Mouse (Mus musculus) hindbrain, embryonic 12.5 days (tissue): ENCODE measurements at regions not wholly inside any gene's neighbourhood (a gene's known extent, or its start where the extent isn't known, plus 50 kb on each side); places are given as distances from the start of the nearest gene placed in this dataset.

ENCODE experiments used
- ATAC-seq: fragments of 200-750 bp; cut with Nextera tagmentation; 2 replicates; pipeline ENCODE4 v1.8.0; 2017; ENCODE audit warnings: moderate TSS enrichment; ENCODE audit not compliant: low FRiP score
- H3K27ac ChIP-seq: fragments of 300-500 bp; sonication (generic); 2 replicates; pipeline ENCODE4 v1.5.1; 2016; ENCODE audit warnings: mild to moderate bottlenecking
- H3K27me3 ChIP-seq: fragments of 300-500 bp; sonication (generic); 2 replicates; pipeline ENCODE4 v1.6.1; 2016; ENCODE audit warnings: mild to moderate bottlenecking
- H3K36me3 ChIP-seq: fragments of 300-500 bp; sonication (generic); 2 replicates; pipeline ENCODE4 v1.6.1; 2016; ENCODE audit warnings: mild to moderate bottlenecking
- H3K4me1 ChIP-seq: fragments of 300-500 bp; sonication (generic); 2 replicates; pipeline ENCODE4 v1.6.1; 2016
- H3K4me2 ChIP-seq: fragments of 300-500 bp; sonication (generic); replicated peaks from 2 replicates; pipeline ENCODE4 v1.6.1; 2016; ENCODE audit warnings: mild to moderate bottlenecking
- H3K4me3 ChIP-seq: fragments of 300-500 bp; sonication (generic); 2 replicates; pipeline ENCODE4 v1.5.1; 2016; ENCODE audit warnings: mild to moderate bottlenecking
- H3K9ac ChIP-seq: fragments of 300-500 bp; sonication (generic); 2 replicates; pipeline ENCODE4 v1.6.1; 2016; ENCODE audit warnings: mild to moderate bottlenecking, moderate library complexity
- H3K9me3 ChIP-seq: fragments of 300-500 bp; sonication (generic); replicated peaks from 2 replicates; pipeline ENCODE4 v1.6.1; 2016; ENCODE audit warnings: mild to moderate bottlenecking
- WGBS: fragments of 180-500 bp; shearing (Covaris S2); methylation state at CpG from one replicate; pipeline ENCODE4 v1.1.7; 2016; 5-methylcytosine and 5-hydroxymethylcytosine counted together

DNA sequence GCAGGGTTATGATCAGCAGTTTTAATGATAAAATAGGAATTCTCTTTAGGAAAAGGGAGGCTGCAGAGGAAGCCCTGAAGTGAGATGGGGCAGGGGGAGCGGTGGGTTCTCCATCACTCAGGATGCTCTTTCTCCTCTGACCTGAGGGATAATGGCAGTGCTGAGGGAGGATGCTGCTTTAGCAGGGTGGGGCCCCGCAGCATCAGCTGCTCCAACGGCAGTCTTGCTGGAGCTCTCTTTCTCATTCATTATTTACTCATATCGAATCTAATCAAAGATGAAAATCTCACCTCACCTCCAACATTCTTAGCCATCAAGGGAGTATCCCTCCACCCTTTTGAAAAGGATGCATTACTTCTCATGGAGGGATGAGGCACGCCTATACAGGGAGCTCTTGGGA, 141.7 kb downstream of the Gm11011 start:
- Histone ChIP-seq H3K9me3 (no peaks in the 10 kb centered on the region), H3K4me1 (peaks cover 8% of the 10 kb centered on the region), H3K4me2 (peak overlapping the region; percentile 8; the same call in 1 of the 2 replicates), H3K27ac (peak overlapping the region; percentile 55), H3K4me3 (no peak overlapping the region), H3K36me3 (no peaks in the 10 kb centered on the region), H3K27me3 (no peaks in the 10 kb centered on the region), H3K9ac (no peak overlapping the region)
- ATAC-seq = no peak
- 79% methylated on average over 5 of the region's 5 CpGs for WGBS

GRCm38 (mm10) chr2:169445371-169445770, 142.2 kb downstream of the Gm11011 start:
- peak overlapping the region; percentile 8 for H3K4me2 ChIP-seq
- WGBS = 66% methylated on average over 12 of the region's 12 CpGs
- no peaks in the 10 kb centered on the region for H3K27me3 ChIP-seq
- H3K4me1 ChIP-seq = peaks cover 8% of the 10 kb centered on the region
- no peaks in the 10 kb centered on the region for H3K36me3 ChIP-seq
- H3K27ac ChIP-seq = peak overlapping the region; percentile 55
- no peak overlapping the region for H3K9ac ChIP-seq
- H3K4me3 ChIP-seq = no peak overlapping the region
- ATAC-seq = no peak
- no peaks in the 10 kb centered on the region for H3K9me3 ChIP-seq

GRCm38 (mm10) chr2:169443271-169443670, 144.3 kb downstream of the Gm11011 start:
- H3K4me3 ChIP-seq = no peak overlapping the region
- no peaks in the 10 kb centered on the region for H3K36me3 ChIP-seq
- H3K9ac ChIP-seq = no peak overlapping the region
- no peak for ATAC-seq
- H3K9me3 ChIP-seq = no peaks in the 10 kb centered on the region
- H3K4me1 ChIP-seq = peaks cover 8% of the 10 kb centered on the region
- no peak overlapping the region for H3K4me2 ChIP-seq
- H3K27me3 ChIP-seq = no peaks in the 10 kb centered on the region
- H3K27ac ChIP-seq = no peak overlapping the region
- WGBS = 79% methylated on average over 8 of the region's 8 CpGs

- Histone ChIP-seq H3K27ac (no peak overlapping the region), H3K4me2 (no peak overlapping the region), H3K9ac (no peak overlapping the region), H3K36me3 (no peaks in the 10 kb centered on the region), H3K4me1 (no peaks in the 10 kb centered on the region), H3K9me3 (no peaks in the 10 kb centered on the region; the same call in 1 of the 2 replicates), H3K4me3 (no peak overlapping the region), H3K27me3 (no peaks in the 10 kb centered on the region)
- no peak for ATAC-seq
- WGBS = 94% methylated on average over 8 of the region's 8 CpGs
These were observed 156.0 kb downstream of the Gm11011 start for GRCm38 (mm10) chr2:169431516-169431915.

DNA sequence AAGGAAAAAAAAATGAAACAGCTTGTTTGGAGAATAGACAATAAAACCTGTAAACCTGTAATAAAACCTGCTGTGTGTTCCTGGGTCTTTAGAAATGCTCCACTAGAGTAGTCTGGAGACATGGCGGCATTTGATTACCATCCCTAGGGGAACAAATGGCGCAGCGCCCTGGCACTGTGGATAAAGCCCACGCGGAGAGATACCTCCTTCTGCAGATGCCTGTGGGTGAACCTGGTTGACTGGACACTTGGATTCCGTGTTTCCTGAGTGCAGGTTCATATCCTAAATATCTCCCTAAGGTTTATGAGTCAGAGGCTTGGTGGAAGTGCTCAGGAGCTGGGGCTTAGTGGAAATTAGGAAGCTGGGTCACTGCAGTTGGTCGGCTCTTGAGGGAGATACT, 158.1 kb downstream of the Gm11011 start:
- Histone ChIP-seq H3K4me3 (no peak overlapping the region), H3K4me1 (no peaks in the 10 kb centered on the region), H3K27ac (no peak overlapping the region), H3K9ac (no peak overlapping the region), H3K36me3 (no peaks in the 10 kb centered on the region), H3K4me2 (no peak overlapping the region), H3K9me3 (no peaks in the 10 kb centered on the region), H3K27me3 (no peaks in the 10 kb centered on the region)
- WGBS = 91% methylated on average over 7 of the region's 7 CpGs
- ATAC-seq = no peak

GRCm38 (mm10) chr2:169424166-169424920, 163.2 kb downstream of the Gm11011 start:
- ATAC-seq = no peak
- H3K4me1 ChIP-seq = no peaks in the 10 kb centered on the region
- WGBS = 78% methylated on average over 12 of the region's 12 CpGs

DNA sequence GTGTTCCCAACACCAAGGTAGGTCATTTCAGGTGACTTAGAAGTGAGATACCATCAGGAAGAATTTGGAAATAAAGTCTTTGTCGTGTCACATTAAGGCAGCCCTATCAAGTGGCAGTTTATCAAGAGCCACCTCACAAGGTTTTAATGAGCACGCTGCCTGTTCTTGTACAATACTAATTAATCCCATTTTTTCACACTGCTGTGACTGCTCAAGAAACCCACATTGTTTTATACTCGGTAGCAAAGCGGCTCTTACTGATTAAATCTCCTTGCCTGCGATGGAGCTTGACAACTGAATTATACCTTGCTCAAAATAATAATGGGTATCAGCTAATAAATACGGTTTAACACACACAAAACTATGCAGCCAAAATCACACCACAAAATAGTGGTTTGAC, 175.2 kb downstream of the Gm11011 start:
- H3K36me3 ChIP-seq = no peaks in the 10 kb centered on the region

More at GRCm38 (mm10) chr2:169424166-169424920, 163.2 kb downstream of the Gm11011 start:
- no peak overlapping the region for H3K4me3 ChIP-seq
- no peaks in the 10 kb centered on the region for H3K9me3 ChIP-seq
- H3K4me2 ChIP-seq = no peak overlapping the region
- no peak overlapping the region for H3K9ac ChIP-seq
- H3K27ac ChIP-seq = no peak overlapping the region
- no peaks in the 10 kb centered on the region for H3K27me3 ChIP-seq
- H3K36me3 ChIP-seq = no peaks in the 10 kb centered on the region

GRCm38 (mm10) chr2:169410080-169410479, 177.5 kb downstream of the Gm11011 start:
- 0 out of 2 replicates have a peak, but pooled peaks cover 9% of the 10 kb centered on the region for H3K9me3 ChIP-seq
- H3K9ac ChIP-seq = no peak overlapping the region
- H3K36me3 ChIP-seq = no peaks in the 10 kb centered on the region
- no peak overlapping the region for H3K27ac ChIP-seq
- peaks cover 8% of the 10 kb centered on the region for H3K4me1 ChIP-seq
- ATAC-seq = no peak
- no peak overlapping the region for H3K4me3 ChIP-seq
- H3K27me3 ChIP-seq = no peaks in the 10 kb centered on the region
- no peak overlapping the region for H3K4me2 ChIP-seq
- WGBS = 61% methylated on average over 3 of the region's 3 CpGs

More for the DNA sequence above, 175.2 kb downstream of the Gm11011 start:
- Histone ChIP-seq H3K27me3 (no peaks in the 10 kb centered on the region), H3K4me3 (no peak overlapping the region), H3K4me2 (no peak overlapping the region), H3K4me1 (no peaks in the 10 kb centered on the region), H3K9ac (no peak overlapping the region), H3K27ac (no peak overlapping the region), H3K9me3 (0 out of 2 replicates have a peak, but pooled peaks cover 9% of the 10 kb centered on the region)
- ATAC-seq = no peak
- 76% methylated on average over 6 of the region's 6 CpGs for WGBS

DNA sequence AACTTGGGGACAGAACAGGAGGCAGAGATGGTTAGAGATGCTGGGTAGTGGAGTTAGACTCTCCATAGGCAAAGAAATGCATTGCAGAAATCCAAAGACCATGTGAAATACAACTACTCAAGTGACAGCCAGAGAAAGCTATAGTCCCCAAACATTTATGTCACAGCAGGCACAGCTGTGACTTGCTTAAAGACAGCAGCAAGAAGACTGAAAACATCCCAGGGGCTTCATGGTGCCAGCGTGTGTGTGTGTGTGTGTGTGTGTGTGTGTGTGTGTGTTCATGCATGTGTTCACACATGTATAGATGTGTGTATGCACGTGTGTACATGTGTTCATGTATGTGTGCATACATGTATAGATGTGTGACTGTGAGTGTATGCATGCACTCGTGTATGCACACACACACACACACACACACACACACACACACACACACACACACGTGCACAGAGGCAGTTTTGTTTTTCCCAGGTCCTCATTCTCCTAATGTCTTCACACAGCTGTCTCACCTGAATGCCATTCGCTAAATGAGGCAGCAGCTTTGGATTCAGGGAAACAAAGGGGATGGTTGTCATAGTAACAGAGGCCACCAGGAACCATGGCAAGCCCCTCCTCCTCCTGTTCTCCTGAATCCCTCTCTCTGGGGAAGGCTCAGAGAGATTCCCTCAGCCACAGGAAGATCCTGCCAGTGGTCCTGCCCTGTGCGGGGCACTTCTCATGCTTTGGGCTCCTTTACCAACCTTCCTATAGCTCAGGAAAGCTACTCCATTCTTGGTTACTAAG, 182.4 kb downstream of the Gm11011 start:
- Histone ChIP-seq H3K9ac (0 out of 2 replicates have a peak overlapping the region, but pooled peaks have one; percentile 8), H3K27me3 (no peaks in the 10 kb centered on the region), H3K4me2 (no peak overlapping the region), H3K9me3 (no peaks in the 10 kb centered on the region; the same call in 1 of the 2 replicates), H3K4me3 (no peak overlapping the region), H3K4me1 (peaks cover 13% of the 10 kb centered on the region), H3K36me3 (no peaks in the 10 kb centered on the region), H3K27ac (peak overlapping the region; percentile 87)
- WGBS = 19% methylated on average over 6 of the region's 6 CpGs
- ATAC-seq = peak; percentile 93

DNA sequence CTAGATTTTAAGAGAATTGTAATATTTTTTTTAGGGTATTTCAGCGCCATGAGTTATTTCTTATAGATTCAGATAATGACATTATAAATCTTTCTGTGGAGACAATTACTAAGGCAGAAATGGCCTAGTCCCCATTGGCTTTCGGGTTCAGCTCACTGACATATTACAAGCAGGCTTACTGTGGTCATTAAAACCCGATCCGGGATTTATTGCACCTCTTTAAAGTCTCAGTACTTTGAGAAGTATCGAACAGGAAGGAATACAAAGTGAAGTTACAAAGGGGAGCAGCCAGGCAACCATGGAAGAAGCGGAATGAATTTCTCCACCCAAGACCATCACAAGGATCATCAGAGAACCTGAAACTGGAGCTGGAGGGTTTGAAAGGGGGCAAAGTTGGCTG, 189.8 kb downstream of the Gm11011 start:
- H3K4me2 ChIP-seq = no peak overlapping the region
- H3K9me3 ChIP-seq = no peaks in the 10 kb centered on the region; the same call in 1 of the 2 replicates
- H3K27ac ChIP-seq = no peak overlapping the region
- H3K9ac ChIP-seq = no peak overlapping the region
- no peak overlapping the region for H3K4me3 ChIP-seq
- WGBS = 81% methylated on average over 6 of the region's 6 CpGs
- no peak for ATAC-seq
- H3K4me1 ChIP-seq = no peaks in the 10 kb centered on the region
- H3K27me3 ChIP-seq = no peaks in the 10 kb centered on the region
- H3K36me3 ChIP-seq = no peaks in the 10 kb centered on the region

- no peak for ATAC-seq
These were observed 190.5 kb downstream of the Gm11011 start for GRCm38 (mm10) chr2:169397013-169397412.

GRCm38 (mm10) chr2:169396294-169396693, 191.3 kb downstream of the Gm11011 start:
- Histone ChIP-seq H3K4me3 (no peak overlapping the region), H3K4me1 (no peaks in the 10 kb centered on the region), H3K36me3 (no peaks in the 10 kb centered on the region), H3K9me3 (no peaks in the 10 kb centered on the region), H3K9ac (no peak overlapping the region), H3K27me3 (no peaks in the 10 kb centered on the region), H3K27ac (no peak overlapping the region), H3K4me2 (no peak overlapping the region)
- WGBS = 89% methylated on average over 4 of the region's 4 CpGs
- ATAC-seq = no peak

More at GRCm38 (mm10) chr2:169397013-169397412, 190.5 kb downstream of the Gm11011 start:
- H3K27ac ChIP-seq = no peak overlapping the region
- H3K27me3 ChIP-seq = no peaks in the 10 kb centered on the region
- H3K4me2 ChIP-seq = no peak overlapping the region
- H3K4me3 ChIP-seq = no peak overlapping the region
- no peak overlapping the region for H3K9ac ChIP-seq
- no peaks in the 10 kb centered on the region for H3K9me3 ChIP-seq
- H3K36me3 ChIP-seq = no peaks in the 10 kb centered on the region
- no peaks in the 10 kb centered on the region for H3K4me1 ChIP-seq
- 79% methylated on average over 4 of the region's 4 CpGs for WGBS
